Mouse (Mus musculus): Measurements from ENCODE around the gene 4430402I18Rik. TPM values are rescaled to one million over a fixed set of nuclear protein-coding genes. Genes with fewer than 3 reads are reported as not detected.

Gene 4430402I18Rik
- polyA plus RNA-seq, 1 experiment from 2014 or later = 1.2 TPM

- Histone ChIP-seq H3K9ac (ENCODE audit: low read depth, low read length) (no peak overlapping the region), H3K27ac (ENCODE audit: low read length) (no peak overlapping the region), H3K4me3 (ENCODE audit: low read length) (no peak overlapping the region), H3K4me2 (ENCODE audit: low read depth, low read length) (no peak overlapping the region), H3K27me3 (replicated peaks; ENCODE audit: control insufficient read depth, insufficient read depth, low read length) (no peaks in the 10 kb centered on the region), H3K36me3 (ENCODE audit: control insufficient read depth, insufficient read depth, low read length) (no peaks in the 10 kb centered on the region), H3K9me3 (ENCODE audit: control insufficient read depth, low read length) (no peaks in the 10 kb centered on the region), H3K4me1 (ENCODE audit: control insufficient read depth, insufficient read depth, low read length) (peaks cover 7% of the 10 kb centered on the region)
- WGBS = 60% methylated on average over 2 of the region's 2 CpGs
- ATAC-seq = peak; percentile 58
Observed at GRCm38 (mm10) chr19:28915602-28916250, 51.9 kb downstream of the 4430402I18Rik start.

GRCm38 (mm10) chr19:28914598-28914997, 53.0 kb downstream of the 4430402I18Rik start:
- Histone ChIP-seq H3K4me3 (ENCODE audit: low read length) (no peak overlapping the region), H3K4me1 (ENCODE audit: control insufficient read depth, insufficient read depth, low read length) (peaks cover 7% of the 10 kb centered on the region), H3K9me3 (ENCODE audit: control insufficient read depth, low read length) (no peaks in the 10 kb centered on the region), H3K27me3 (replicated peaks; ENCODE audit: control insufficient read depth, insufficient read depth, low read length) (no peaks in the 10 kb centered on the region), H3K27ac (ENCODE audit: low read length) (no peak overlapping the region), H3K36me3 (ENCODE audit: control insufficient read depth, insufficient read depth, low read length) (no peaks in the 10 kb centered on the region), H3K4me2 (ENCODE audit: low read depth, low read length) (no peak overlapping the region), H3K9ac (ENCODE audit: low read depth, low read length) (no peak overlapping the region)
- no peak for ATAC-seq
- 80% methylated on average over 6 of the region's 6 CpGs for WGBS

GRCm38 (mm10) chr19:28908693-28909092, 58.9 kb downstream of the 4430402I18Rik start:
- H3K27ac ChIP-seq (ENCODE audit: low read length) = no peak overlapping the region
- no peak overlapping the region for H3K9ac ChIP-seq (ENCODE audit: low read depth, low read length)
- H3K4me1 ChIP-seq (ENCODE audit: control insufficient read depth, insufficient read depth, low read length) = no peaks in the 10 kb centered on the region
- no peak overlapping the region for H3K4me2 ChIP-seq (ENCODE audit: low read depth, low read length)
- H3K4me3 ChIP-seq (ENCODE audit: low read length) = no peak overlapping the region
- ATAC-seq = no peak
- H3K9me3 ChIP-seq (ENCODE audit: control insufficient read depth, low read length) = no peaks in the 10 kb centered on the region
- H3K27me3 ChIP-seq (replicated peaks; ENCODE audit: control insufficient read depth, insufficient read depth, low read length) = no peaks in the 10 kb centered on the region
- H3K36me3 ChIP-seq (ENCODE audit: control insufficient read depth, insufficient read depth, low read length) = no peaks in the 10 kb centered on the region
- WGBS = 63% methylated on average over 9 of the region's 9 CpGs

GRCm38 (mm10) chr19:28908186-28908585, 59.4 kb downstream of the 4430402I18Rik start:
- Histone ChIP-seq H3K4me3 (ENCODE audit: low read length) (no peak overlapping the region), H3K4me2 (ENCODE audit: low read depth, low read length) (no peak overlapping the region), H3K27ac (ENCODE audit: low read length) (no peak overlapping the region), H3K36me3 (ENCODE audit: control insufficient read depth, insufficient read depth, low read length) (no peaks in the 10 kb centered on the region), H3K9ac (ENCODE audit: low read depth, low read length) (no peak overlapping the region), H3K9me3 (ENCODE audit: control insufficient read depth, low read length) (no peaks in the 10 kb centered on the region), H3K4me1 (ENCODE audit: control insufficient read depth, insufficient read depth, low read length) (no peaks in the 10 kb centered on the region), H3K27me3 (replicated peaks; ENCODE audit: control insufficient read depth, insufficient read depth, low read length) (no peaks in the 10 kb centered on the region)
- no peak for ATAC-seq
- 57% methylated on average over 4 of the region's 4 CpGs for WGBS

- Histone ChIP-seq H3K4me2 (ENCODE audit: low read depth, low read length) (no peak overlapping the region), H3K36me3 (ENCODE audit: control insufficient read depth, insufficient read depth, low read length) (no peaks in the 10 kb centered on the region), H3K9ac (ENCODE audit: low read depth, low read length) (no peak overlapping the region), H3K27me3 (replicated peaks; ENCODE audit: control insufficient read depth, insufficient read depth, low read length) (no peaks in the 10 kb centered on the region), H3K4me3 (ENCODE audit: low read length) (no peak overlapping the region), H3K4me1 (ENCODE audit: control insufficient read depth, insufficient read depth, low read length) (no peaks in the 10 kb centered on the region), H3K9me3 (ENCODE audit: control insufficient read depth, low read length) (no peaks in the 10 kb centered on the region), H3K27ac (ENCODE audit: low read length) (no peak overlapping the region)
- ATAC-seq = 0 out of 2 replicates have a peak, but pooled peaks have one; percentile 40
- WGBS = 61% methylated on average over 8 of the region's 8 CpGs
Observed at GRCm38 (mm10) chr19:28903536-28904119, 64.0 kb downstream of the 4430402I18Rik start.

GRCm38 (mm10) chr19:28902806-28903205, 64.8 kb downstream of the 4430402I18Rik start:
- H3K4me3 ChIP-seq (ENCODE audit: low read length) = no peak overlapping the region
- H3K4me1 ChIP-seq (ENCODE audit: control insufficient read depth, insufficient read depth, low read length) = no peaks in the 10 kb centered on the region
- H3K27me3 ChIP-seq (replicated peaks; ENCODE audit: control insufficient read depth, insufficient read depth, low read length) = no peaks in the 10 kb centered on the region
- ATAC-seq = no peak
- no peak overlapping the region for H3K9ac ChIP-seq (ENCODE audit: low read depth, low read length)
- no peaks in the 10 kb centered on the region for H3K9me3 ChIP-seq (ENCODE audit: control insufficient read depth, low read length)
- H3K27ac ChIP-seq (ENCODE audit: low read length) = no peak overlapping the region
- WGBS = 79% methylated on average over 4 of the region's 4 CpGs
- H3K36me3 ChIP-seq (ENCODE audit: control insufficient read depth, insufficient read depth, low read length) = no peaks in the 10 kb centered on the region
- no peak overlapping the region for H3K4me2 ChIP-seq (ENCODE audit: low read depth, low read length)

- Histone ChIP-seq H3K4me2 (ENCODE audit: low read depth, low read length) (no peak overlapping the region), H3K9me3 (ENCODE audit: control insufficient read depth, low read length) (no peaks in the 10 kb centered on the region), H3K36me3 (ENCODE audit: control insufficient read depth, insufficient read depth, low read length) (no peaks in the 10 kb centered on the region), H3K9ac (ENCODE audit: low read depth, low read length) (no peak overlapping the region), H3K4me3 (ENCODE audit: low read length) (no peak overlapping the region), H3K27ac (ENCODE audit: low read length) (no peak overlapping the region), H3K27me3 (replicated peaks; ENCODE audit: control insufficient read depth, insufficient read depth, low read length) (no peaks in the 10 kb centered on the region), H3K4me1 (ENCODE audit: control insufficient read depth, insufficient read depth, low read length) (no peaks in the 10 kb centered on the region)
- WGBS = 76% methylated on average over 2 of the region's 2 CpGs
- no peak for ATAC-seq
Observed at GRCm38 (mm10) chr19:28902111-28902510, 65.5 kb downstream of the 4430402I18Rik start.

- Histone ChIP-seq H3K27me3 (replicated peaks; ENCODE audit: control insufficient read depth, insufficient read depth, low read length) (no peaks in the 10 kb centered on the region), H3K4me1 (ENCODE audit: control insufficient read depth, insufficient read depth, low read length) (no peaks in the 10 kb centered on the region), H3K9me3 (ENCODE audit: control insufficient read depth, low read length) (no peaks in the 10 kb centered on the region), H3K36me3 (ENCODE audit: control insufficient read depth, insufficient read depth, low read length) (no peaks in the 10 kb centered on the region), H3K27ac (ENCODE audit: low read length) (no peak overlapping the region), H3K9ac (ENCODE audit: low read depth, low read length) (no peak overlapping the region), H3K4me2 (ENCODE audit: low read depth, low read length) (no peak overlapping the region), H3K4me3 (ENCODE audit: low read length) (no peak overlapping the region)
- 92% methylated on average over 2 of the region's 2 CpGs for WGBS
- no peak for ATAC-seq
Observed at GRCm38 (mm10) chr19:28900771-28901170, 66.8 kb downstream of the 4430402I18Rik start.

GRCm38 (mm10) chr19:28897497-28897896, 70.1 kb downstream of the 4430402I18Rik start:
- no peak for ATAC-seq
- H3K9me3 ChIP-seq (ENCODE audit: control insufficient read depth, low read length) = no peaks in the 10 kb centered on the region
- no peak overlapping the region for H3K4me3 ChIP-seq (ENCODE audit: low read length)
- WGBS = 78% methylated on average over 9 of the region's 9 CpGs
- no peaks in the 10 kb centered on the region for H3K27me3 ChIP-seq (replicated peaks; ENCODE audit: control insufficient read depth, insufficient read depth, low read length)
- H3K4me2 ChIP-seq (ENCODE audit: low read depth, low read length) = no peak overlapping the region
- no peak overlapping the region for H3K27ac ChIP-seq (ENCODE audit: low read length)
- no peaks in the 10 kb centered on the region for H3K36me3 ChIP-seq (ENCODE audit: control insufficient read depth, insufficient read depth, low read length)
- H3K4me1 ChIP-seq (ENCODE audit: control insufficient read depth, insufficient read depth, low read length) = no peaks in the 10 kb centered on the region
- H3K9ac ChIP-seq (ENCODE audit: low read depth, low read length) = no peak overlapping the region

All from intestine, embryonic 16.5 days (tissue).